Mouse (Mus musculus): ENCODE measurements around the gene Lexm.

Gene Lexm

GRCm38 (mm10) chr4:106617056-106617455, at the start of gene Lexm:
Lexm (minus strand) TSS chr4:106617241.
- CTCF ChIA-PET: interaction anchor here (0.6 kb wide), 1 partner anchor 477 kb away, joined by 4 read pairs; no protein-coding TSS in a partner anchor

- CTCF ChIA-PET: no interaction called here
Measured at GRCm38 (mm10) chr4:106666546-106666945, 49.5 kb upstream of the Lexm start.

GRCm38 (mm10) chr4:106665673-106666072, 48.6 kb upstream of the Lexm start:
- CTCF ChIA-PET: no interaction called here

- CTCF ChIA-PET: no interaction called here
Measured at GRCm38 (mm10) chr4:106665269-106665668, 48.2 kb upstream of the Lexm start.

GRCm38 (mm10) chr4:106664697-106665096, 47.7 kb upstream of the Lexm start:
- CTCF ChIA-PET: no interaction called here

- CTCF ChIA-PET: no interaction called here
Measured at GRCm38 (mm10) chr4:106663956-106664470, 47.0 kb upstream of the Lexm start.

- CTCF ChIA-PET: interaction anchor here (0.6 kb wide), 1 partner anchor 431 kb away, joined by 3 read pairs; no protein-coding TSS in a partner anchor
Measured at GRCm38 (mm10) chr4:106655681-106656080, 38.6 kb upstream of the Lexm start.

GRCm38 (mm10) chr4:106653051-106653450, 36.0 kb upstream of the Lexm start:
- CTCF ChIA-PET: no interaction called here

- CTCF ChIA-PET: no interaction called here
Measured at GRCm38 (mm10) chr4:106652546-106652945, 35.5 kb upstream of the Lexm start.

- CTCF ChIA-PET: interaction anchor here (0.7 kb wide), 1 partner anchor 65 kb away, joined by 3 read pairs; no protein-coding TSS in a partner anchor
Measured at GRCm38 (mm10) chr4:106650833-106651527, 33.9 kb upstream of the Lexm start, which contains the start of gene Pars2. Pars2 (plus strand) TSS chr4:106651069.

- CTCF ChIA-PET: no interaction called here
Measured at GRCm38 (mm10) chr4:106647137-106647536, 30.1 kb upstream of the Lexm start.

GRCm38 (mm10) chr4:106645797-106646196, 28.8 kb upstream of the Lexm start:
- CTCF ChIA-PET: interaction anchor here (0.6 kb wide), 1 partner anchor 62 kb away, joined by 3 read pairs; no protein-coding TSS in a partner anchor

GRCm38 (mm10) chr4:106644218-106644610, 27.2 kb upstream of the Lexm start:
- CTCF ChIA-PET: no interaction called here

- CTCF ChIA-PET: no interaction called here
Measured at GRCm38 (mm10) chr4:106643483-106644217, 26.6 kb upstream of the Lexm start.

- CTCF ChIA-PET: no interaction called here
Measured at GRCm38 (mm10) chr4:106634086-106634479, 17.0 kb upstream of the Lexm start.

- CTCF ChIA-PET: no interaction called here
Measured at GRCm38 (mm10) chr4:106633281-106634085, 16.4 kb upstream of the Lexm start.

GRCm38 (mm10) chr4:106632313-106632712, 15.3 kb upstream of the Lexm start:
- CTCF ChIA-PET: no interaction called here

GRCm38 (mm10) chr4:106630333-106631220, 13.5 kb upstream of the Lexm start:
- CTCF ChIA-PET: interaction anchor here (0.8 to 1.2 kb wide), 2 partner anchors 78 to 254 kb away, joined by 3 to 6 read pairs; no protein-coding TSS in a partner anchor

- CTCF ChIA-PET: no interaction called here
Measured at GRCm38 (mm10) chr4:106629374-106629773, 12.3 kb upstream of the Lexm start.

- CTCF ChIA-PET: no interaction called here
Measured at GRCm38 (mm10) chr4:106628650-106629360, 11.8 kb upstream of the Lexm start.

Data from spleen, embryonic (tissue).